Mouse (Mus musculus) liver (tissue): ENCODE measurements around the gene Kdelc2.

Source experiments
- DNase-seq: peaks from one replicate; pipeline ENCODE4 v3.0.0-alpha.2; 2020; ENCODE audit warnings: mixed read lengths

The Kdelc2 gene

GRCm38 (mm10) chr9:53383951-53384866, at the start of gene Kdelc2:
TSS of gene Kdelc2 (plus strand) at chr9:53384025.
- peak; percentile 61 for DNase-seq

- DNase-seq: no peak
These were observed 48.7 kb upstream of the Kdelc2 start for GRCm38 (mm10) chr9:53335131-53335530.

DNA sequence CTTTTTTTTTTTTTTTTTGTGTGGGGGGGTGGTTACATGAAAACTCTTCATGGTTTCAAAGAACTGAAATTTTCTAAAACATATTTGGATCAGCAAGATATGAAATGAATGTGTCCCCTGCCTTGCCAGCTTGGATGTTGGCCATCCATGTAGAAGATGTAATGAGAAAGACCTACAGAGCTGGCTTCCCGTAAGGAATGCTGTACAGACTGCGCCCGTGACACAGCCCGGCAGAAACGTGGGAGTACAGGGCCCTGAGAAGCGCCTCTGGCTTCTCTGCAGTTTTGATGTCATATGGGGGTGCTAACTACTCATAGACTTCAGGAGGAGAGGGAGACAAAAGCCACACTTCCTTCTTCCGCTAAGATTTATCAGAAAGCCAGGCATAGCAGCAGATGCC, 44.2 kb upstream of the Kdelc2 start:
- no peak for DNase-seq

- DNase-seq: no peak
These were observed 43.4 kb upstream of the Kdelc2 start for GRCm38 (mm10) chr9:53340328-53340916.

- peak; percentile 6 for DNase-seq
These were observed 42.9 kb upstream of the Kdelc2 start for GRCm38 (mm10) chr9:53340969-53341368.

DNA sequence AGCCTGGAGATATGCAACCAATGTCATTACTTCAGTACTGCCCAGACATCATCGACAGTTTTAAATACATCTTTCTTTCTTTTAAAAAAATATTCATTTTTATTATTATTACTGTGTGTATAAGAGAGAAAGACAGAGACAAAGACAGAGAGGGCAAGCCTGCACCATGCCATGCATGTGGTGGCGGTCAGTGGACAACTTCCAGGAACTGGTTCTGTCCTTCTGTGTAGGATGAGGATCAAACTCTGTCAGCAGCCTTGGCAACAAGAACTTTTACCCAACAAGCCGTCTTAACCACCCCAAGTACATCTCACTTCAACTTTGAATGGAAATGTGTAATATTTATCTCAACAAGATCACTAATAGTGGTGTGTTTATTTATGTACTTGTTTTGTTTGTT, 41.8 kb upstream of the Kdelc2 start:
- no peak for DNase-seq

DNA sequence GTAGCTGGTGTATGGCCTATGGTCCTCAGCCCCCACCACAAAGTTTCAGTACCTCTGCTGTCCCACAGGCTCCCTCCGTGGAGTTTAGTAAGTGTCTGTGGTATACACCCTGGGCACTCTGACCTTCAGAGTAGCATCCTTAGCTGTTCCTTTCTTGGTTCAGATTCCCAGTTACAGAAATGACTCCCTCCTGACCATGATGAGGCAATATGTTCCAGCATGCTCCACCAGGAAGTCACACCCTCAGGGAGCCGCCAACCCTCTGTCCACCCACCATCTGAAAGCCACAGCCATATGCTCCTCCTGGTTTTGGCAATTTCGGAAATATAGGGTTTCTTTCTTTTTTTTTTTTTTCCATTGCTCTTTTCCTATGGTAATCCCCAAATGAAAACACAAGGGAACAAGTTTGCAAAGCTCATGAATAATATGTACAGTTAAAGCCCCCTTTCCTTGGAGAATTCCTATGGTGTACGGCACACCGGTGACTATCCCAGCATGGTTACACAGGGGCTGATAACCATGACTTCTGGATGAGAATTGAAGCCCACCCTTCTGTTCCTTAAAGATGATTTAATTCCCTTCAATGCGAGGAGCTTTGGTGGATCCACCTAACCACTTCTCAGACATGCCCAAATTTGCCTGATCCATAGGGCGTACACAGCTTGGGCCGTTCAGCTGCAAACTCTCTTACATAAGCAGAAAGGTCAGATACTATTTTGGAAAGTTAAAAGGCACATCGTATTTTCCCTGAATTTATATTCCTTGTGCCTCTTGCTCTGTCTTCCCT, 39.0 kb upstream of the Kdelc2 start:
- DNase-seq: no peak

- no peak for DNase-seq
These were observed 38.1 kb upstream of the Kdelc2 start for GRCm38 (mm10) chr9:53345728-53346127.

DNA sequence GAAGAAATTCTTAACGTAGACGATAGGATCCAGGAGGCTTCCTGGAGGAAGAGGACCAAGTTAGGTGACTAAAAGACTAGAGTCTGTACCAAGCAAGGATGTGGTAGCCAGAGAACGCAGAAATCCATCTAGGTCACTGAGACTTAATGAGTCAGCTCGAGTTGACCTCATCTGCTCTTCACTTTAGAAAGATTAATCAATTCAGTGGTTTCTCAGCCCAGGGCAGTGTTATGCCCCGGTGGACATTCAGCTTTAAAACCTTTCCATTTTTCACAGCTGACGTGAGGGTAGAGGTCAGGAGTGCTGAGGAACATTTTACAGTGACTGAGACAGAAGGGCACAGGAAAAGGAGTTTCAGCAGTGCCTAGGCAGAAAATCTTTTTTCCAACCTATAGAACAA, 37.4 kb upstream of the Kdelc2 start:
- DNase-seq: no peak

DNA sequence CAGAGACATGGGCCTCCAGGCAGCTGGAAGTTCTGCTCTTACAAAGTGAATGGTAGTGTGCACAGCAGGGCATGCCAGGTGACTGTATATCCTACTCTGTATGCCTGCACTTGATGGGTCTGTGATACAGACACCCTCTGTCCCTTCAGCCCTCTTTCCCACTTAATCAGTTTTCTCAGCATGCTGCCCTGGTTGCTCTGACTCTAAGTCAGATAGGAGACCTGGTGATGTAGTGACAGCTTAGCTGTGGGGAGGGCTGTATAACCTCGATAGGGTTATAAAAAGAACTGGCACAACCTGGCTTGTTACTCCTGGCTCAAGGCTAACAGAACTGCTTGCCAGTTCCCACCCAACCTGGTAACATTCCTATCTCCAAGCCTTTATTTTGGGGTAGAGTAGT, 34.6 kb upstream of the Kdelc2 start:
- DNase-seq: no peak

DNA sequence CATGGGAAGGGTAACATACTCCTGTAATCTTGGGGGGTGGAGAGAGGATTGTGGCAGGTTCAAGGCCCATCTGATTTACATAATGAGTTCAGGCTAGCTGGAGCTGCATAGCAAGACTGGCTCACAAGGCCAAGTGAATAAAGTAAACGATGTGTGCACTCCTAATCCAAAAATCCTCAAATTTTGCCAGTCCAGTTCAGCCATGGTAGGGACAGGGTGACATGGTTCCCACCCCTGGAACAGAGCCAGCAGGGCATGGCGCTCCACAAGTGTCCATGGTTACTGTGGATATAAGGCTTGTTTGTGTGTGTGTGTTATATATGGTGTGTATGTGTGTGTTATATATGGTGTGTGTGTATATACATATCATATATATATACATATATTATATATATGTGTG, 33.5 kb upstream of the Kdelc2 start:
- DNase-seq: no peak

GRCm38 (mm10) chr9:53351899-53352298, 31.9 kb upstream of the Kdelc2 start:
- no peak for DNase-seq

DNA sequence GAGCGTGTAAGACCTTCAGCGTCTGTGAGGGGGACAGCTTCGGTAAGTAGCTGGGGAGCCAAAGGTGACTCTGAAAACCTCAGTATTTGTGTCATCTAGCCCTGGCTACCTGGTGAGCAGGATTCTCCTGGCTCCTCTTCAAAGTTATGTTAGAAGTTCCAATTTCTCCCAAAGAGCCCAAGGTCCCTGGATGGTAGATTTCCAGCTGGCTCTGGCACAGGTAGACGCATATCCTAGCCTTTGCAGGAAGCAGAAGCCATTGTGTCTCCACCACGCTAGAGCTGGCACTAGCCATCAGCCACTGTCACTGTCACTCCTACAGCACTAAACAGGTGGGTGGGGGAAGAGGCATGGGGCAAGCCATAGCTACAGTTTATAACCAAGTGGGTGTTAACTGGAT, 30.7 kb upstream of the Kdelc2 start:
- no peak for DNase-seq

DNA sequence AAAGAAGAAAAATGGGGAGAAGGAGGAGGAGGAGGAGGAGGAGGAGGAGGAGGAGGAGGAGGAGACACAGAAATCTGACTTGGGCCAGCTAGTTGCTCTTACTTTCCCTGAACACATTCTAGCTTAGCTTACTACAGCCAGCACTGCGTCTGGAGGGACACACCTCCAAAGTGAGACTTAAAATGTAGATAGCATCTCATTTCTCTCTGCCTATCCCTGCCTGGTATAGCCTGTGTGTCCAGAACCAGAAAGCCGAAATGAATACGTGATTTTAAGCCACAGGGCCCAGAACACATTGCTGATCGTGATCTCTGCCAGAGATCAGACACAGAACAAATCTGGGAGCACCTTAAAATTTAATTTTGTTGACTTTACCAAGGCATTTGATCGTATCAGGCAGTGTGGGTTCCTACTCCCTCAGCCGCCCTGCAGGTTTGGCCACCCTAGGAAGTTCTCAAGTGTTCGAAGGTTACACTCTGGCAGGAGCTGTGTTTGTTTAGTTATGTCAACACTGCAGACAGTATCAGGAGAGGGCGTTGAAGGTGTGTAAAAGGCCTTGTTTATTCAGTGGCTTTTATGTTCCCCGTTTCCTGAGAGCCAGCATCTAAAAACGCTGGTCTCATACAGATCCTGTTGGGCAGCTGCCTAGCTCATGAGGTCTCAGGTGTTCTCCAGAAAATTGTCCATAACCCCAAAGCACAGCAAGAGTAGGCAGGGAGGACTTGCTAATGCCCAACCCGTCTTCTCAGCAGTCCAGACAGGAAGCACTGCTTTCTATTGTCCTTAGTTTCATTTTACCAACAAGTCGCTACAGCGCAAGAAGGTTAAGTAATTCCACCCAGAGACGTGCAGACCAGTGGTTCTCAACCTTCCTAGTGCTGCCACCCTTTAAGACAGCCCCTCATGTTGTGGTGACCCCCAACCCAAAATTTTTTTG, 27.3 kb upstream of the Kdelc2 start:
- peak; percentile 11 for DNase-seq

- no peak for DNase-seq
These were observed 12.5 kb upstream of the Kdelc2 start for GRCm38 (mm10) chr9:53371339-53371738.

- DNase-seq: no peak
These were observed 7.9 kb upstream of the Kdelc2 start for GRCm38 (mm10) chr9:53375907-53376306.

GRCm38 (mm10) chr9:53376820-53377219, 7.0 kb upstream of the Kdelc2 start:
- DNase-seq: peak; percentile 26

DNA sequence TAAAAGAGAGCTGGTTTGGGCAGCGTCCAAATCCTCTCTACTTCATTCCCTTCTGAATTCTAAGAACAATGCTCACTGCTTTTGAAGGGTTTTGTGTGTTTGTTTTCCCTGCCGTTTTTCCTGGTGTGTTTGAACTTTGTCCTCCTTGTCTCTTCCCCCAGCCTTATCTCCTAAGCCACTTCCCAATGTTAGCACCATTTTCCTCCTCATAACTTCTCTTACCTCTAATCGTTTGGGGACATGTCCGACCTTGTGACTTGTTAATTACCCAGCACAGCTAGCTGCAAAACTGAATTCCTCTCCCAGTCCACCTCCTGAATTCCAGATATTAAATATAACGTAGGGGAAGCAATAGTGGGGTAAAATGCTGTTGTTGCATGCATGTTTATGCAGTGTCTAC, 6.2 kb upstream of the Kdelc2 start:
- DNase-seq: no peak

GRCm38 (mm10) chr9:53378171-53378570, 5.7 kb upstream of the Kdelc2 start:
- no peak for DNase-seq

- DNase-seq: no peak
These were observed 3.2 kb upstream of the Kdelc2 start for GRCm38 (mm10) chr9:53380595-53380994.

GRCm38 (mm10) chr9:53381113-53381615, 2.7 kb upstream of the Kdelc2 start:
- DNase-seq: no peak

DNA sequence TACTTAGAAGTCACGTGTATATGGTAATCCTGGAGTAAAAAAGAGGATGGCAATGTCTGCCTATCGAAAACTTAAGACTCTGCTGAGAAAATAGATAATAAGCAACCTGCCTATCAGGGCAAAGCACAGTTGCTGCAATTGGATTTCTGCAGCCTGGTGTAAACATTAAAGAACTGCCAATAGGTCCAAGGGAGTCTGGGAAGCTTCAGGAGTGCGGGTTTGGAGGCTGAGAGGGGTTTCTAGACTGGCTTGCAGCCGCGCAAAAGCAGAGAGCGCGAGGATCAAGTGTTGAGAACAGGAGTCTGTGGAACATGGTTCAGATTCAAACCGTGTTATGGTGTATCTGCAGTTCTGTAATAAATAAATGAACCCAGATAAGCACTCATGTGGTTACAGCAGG, 1.0 kb downstream of the Kdelc2 start:
- no peak for DNase-seq
